Mouse (Mus musculus) c-Kit-positive CD71-positive TER-119-positive erythroid progenitor cells, embryonic 14.5 days (primary cell): Measurements from ENCODE around the gene Catsper3.

Source experiments
- DNase-seq: peaks from one replicate; pipeline ENCODE4 v3.0.0-alpha.2; 2013; ENCODE audit warnings: low spot score

Gene Catsper3

DNA sequence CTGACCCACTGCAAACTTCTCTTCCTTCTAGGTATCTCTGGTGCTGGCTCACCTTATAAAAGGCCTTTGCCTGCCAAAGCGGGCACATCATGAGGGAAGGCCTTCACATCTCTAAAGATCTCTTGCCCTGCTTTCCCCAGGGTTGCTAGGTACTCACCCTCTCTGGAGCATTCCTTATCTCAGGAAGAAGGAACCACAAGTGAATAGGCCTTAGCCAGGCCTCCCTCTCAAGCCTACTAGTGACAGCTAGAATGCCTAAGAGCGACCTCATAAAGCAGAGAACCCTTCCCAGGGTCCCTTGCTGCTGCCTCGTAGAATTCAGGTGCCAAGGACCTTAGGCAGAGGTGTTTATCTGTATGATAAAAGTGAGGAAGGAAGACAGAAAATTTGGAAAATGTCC, at the start of gene Catsper3:
Catsper3 (plus strand) TSS at position 301 of the 400 bp plus-strand sequence.
- DNase-seq, result no peak

DNA sequence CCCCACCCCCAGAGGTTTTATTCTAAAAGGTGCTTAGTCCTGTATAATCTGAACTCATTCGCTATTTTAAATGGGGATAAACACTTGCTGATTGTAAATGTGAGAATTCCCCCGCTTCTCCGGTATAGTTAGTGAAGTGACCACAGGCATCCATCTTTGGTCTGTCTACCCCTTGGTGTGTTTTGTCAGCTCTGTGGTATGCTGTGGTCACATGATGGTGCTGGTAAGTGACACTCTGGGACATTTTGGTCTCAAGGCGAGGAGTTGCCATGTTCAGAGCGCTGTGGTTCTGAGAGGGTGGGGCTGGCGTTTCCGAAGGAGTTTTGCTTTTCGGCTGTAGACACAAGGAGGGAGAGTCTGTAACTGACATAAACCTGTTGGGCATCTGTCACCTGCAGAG, 46.5 kb upstream of the Catsper3 start:
- DNase-seq, result no peak

DNA sequence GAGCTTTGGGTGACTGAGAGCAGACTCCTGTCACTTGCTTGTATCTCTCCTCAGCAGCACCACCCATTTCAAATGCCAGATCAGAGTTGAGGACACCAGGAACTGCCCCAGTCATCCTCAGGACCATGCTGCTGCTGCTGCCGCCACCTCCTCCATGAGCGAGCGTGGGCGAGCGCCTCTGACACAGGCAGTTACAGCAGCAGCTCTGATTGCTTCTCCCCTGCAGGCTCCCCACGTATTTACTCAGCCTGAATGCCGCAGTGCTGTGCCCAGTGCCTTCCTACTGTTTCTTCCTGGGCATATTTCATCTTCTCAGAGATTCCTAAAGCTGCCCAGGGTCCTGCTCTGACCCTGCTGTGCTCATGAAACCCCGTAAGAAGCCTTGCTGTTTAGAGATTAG, 42.1 kb upstream of the Catsper3 start:
- no peak for DNase-seq

GRCm38 (mm10) chr13:55754380-55754779, 30.0 kb upstream of the Catsper3 start:
- no peak for DNase-seq

GRCm38 (mm10) chr13:55756789-55757188, 27.6 kb upstream of the Catsper3 start:
- no peak for DNase-seq

- DNase-seq, result no peak
These were observed 26.7 kb upstream of the Catsper3 start for GRCm38 (mm10) chr13:55757645-55758044.

DNA sequence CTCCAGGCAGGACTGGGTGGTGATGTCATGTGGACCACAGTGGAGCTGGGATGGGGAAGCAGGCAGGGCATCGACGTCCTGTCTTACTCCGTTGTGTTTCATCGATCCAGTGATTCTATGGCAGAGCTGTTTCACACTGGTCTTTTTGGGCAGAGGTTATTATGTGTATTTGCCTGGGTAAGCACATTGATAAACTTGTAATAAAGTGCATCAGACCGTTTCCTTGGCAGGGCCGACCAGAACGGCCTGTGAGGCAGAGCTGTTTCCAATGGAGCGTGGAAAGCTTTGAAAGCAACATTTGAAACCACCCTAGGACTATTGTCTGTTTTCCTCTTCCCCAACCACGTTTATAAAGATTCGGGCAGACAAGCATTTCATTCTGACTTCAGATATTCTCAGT, 23.8 kb upstream of the Catsper3 start:
- DNase-seq, result no peak

GRCm38 (mm10) chr13:55761486-55761885, 22.9 kb upstream of the Catsper3 start:
- no peak for DNase-seq

DNA sequence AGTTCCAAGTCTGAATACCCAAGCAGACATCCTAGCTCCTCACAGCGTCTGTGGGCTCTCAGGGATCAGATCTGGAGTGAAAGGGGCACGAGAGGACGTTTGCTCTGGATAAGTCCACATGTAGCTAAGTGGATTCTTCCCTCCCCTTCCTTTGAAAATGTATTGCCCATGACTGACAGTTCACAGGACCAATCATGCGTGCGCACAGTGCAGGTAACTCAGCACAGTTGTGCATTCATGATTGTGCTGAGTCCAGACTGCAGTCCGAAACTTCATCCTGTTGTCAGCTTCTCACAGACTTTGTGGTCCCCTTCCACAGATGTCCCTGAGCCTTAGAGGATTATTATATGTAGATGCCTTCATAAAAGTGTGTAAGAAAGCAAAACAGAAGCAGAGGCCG, 10.0 kb upstream of the Catsper3 start:
- no peak for DNase-seq

- DNase-seq, result no peak
These were observed 9.3 kb upstream of the Catsper3 start for GRCm38 (mm10) chr13:55775056-55775455.

DNA sequence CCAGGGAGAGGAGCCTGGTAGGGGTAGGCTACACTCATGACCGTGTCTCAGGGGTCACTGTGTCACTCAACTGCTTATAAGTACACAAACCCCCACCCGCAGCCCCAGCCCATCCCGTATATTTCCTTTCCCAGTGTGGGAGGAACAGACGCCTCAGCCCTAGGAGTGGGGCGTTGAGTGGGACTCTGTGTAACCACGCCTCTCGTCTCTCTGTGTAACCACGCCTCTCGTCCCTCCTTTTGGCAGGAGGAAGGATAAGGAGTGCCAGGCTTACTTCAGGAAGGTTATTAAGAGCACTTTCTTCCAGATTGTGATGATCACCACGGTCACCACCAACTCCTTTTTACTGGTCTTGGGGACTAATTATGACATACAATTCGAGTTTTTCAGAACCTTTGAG, 1.8 kb downstream of the Catsper3 start:
- DNase-seq, result no peak

DNA sequence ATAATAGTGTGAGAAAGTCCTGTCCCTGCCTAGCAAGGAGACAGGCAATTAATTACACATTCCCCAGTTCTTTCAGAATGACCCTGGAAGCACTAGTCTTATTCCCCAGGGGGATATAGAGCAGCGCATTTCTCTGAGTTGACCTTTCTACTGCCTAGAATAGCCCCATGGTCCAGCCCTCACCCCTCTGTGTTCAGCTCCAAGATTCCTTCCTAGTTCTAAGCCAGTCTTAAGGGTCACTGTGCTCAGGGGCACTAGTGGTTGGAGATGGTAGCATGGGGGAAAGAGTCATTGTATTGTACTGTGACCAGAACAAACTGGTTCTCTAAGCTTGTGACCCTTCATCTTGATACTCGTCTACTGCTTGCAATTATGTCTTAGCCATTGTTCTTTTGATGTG, 16.9 kb downstream of the Catsper3 start:
- DNase-seq, result no peak

DNA sequence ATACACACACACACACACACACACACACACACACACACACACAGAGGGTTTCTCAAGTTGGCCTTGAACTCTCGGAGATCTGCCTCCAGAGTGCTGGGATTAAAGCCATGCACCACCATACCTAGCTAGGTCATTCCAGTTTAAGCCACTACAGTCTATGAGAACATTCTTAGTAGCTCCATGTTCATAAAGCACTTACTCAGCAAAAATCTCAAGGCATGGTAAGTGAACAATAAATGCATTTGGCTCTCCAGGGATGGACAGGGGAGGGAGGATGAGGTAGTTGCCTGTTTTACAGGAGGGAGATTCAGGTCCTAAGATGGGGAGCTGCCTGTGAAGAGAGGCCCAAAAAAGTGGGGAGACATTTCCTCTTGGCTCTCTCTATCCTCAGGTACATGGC, 19.6 kb downstream of the Catsper3 start:
- no peak for DNase-seq

DNA sequence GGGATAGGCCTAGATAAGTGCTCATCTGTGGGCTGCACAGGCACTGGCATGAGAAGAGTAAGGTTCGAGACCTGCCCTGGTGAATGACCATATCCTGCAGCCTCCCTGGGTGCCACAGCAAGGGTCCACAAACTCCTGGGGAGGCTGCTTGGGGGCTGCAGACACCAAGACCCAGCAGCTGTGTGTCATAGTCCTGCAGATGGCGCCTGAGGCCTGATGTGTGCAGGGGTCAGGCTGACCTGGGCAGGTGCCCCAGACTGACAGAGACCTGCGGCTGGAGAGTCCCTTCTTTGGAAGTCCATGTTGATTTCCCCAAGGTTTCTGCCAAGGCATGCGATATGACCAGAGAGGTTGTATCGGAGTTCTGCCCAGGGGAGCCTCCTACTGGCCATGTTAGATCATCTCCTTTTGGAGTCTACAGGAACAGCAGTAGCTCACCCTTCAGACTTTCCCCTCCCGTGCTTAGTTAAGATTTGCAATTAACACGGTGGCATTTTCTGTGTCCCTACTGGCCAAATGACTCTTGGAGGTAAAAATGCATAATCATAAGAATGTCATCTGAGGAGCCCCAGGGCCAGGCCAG, 24.8 kb downstream of the Catsper3 start:
- no peak for DNase-seq

DNA sequence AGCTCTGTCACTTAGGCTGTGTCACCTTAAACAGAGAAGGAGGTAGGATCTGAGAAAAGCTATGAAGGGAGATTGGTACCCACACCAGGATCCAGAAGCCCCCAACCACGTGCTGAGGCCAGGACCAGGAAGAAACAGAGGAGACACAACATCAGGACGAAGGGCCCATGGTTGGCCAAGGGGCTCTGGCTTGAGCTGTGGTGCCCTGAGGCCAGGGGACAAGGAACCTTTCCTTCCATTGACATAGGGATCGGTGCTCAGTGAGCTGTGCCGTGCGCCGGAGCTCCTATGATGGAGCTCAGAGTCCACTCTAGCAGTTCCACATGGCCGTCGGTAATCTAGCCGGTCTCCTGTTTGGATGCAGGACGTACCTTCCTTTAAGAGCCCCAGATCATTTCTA, 25.3 kb downstream of the Catsper3 start:
- DNase-seq, result no peak

DNA sequence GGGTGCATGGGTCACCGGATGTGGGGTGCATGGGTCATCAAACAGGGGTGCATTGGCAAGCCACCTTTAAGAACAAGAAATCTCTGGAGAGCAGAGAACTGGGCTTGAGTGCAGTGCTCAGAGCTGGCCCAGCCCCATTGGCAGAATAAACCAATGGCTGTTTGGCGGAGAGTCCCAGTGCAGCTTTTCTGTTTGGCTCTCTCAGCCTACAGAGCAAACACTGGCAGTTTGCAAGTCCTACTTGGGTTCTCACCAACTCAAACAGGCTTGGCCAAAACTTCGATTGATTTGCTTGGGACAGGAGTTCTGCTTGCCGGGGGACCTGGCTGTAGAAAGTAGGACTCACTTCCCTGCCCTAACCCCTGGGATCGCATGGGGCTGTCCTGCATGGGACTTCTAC, 26.6 kb downstream of the Catsper3 start:
- no peak for DNase-seq

GRCm38 (mm10) chr13:55813490-55814016, 29.2 kb downstream of the Catsper3 start:
- no peak for DNase-seq

GRCm38 (mm10) chr13:55814834-55815233, 30.5 kb downstream of the Catsper3 start:
- no peak for DNase-seq

- DNase-seq, result no peak
These were observed 38.1 kb downstream of the Catsper3 start for GRCm38 (mm10) chr13:55822499-55822898.

DNA sequence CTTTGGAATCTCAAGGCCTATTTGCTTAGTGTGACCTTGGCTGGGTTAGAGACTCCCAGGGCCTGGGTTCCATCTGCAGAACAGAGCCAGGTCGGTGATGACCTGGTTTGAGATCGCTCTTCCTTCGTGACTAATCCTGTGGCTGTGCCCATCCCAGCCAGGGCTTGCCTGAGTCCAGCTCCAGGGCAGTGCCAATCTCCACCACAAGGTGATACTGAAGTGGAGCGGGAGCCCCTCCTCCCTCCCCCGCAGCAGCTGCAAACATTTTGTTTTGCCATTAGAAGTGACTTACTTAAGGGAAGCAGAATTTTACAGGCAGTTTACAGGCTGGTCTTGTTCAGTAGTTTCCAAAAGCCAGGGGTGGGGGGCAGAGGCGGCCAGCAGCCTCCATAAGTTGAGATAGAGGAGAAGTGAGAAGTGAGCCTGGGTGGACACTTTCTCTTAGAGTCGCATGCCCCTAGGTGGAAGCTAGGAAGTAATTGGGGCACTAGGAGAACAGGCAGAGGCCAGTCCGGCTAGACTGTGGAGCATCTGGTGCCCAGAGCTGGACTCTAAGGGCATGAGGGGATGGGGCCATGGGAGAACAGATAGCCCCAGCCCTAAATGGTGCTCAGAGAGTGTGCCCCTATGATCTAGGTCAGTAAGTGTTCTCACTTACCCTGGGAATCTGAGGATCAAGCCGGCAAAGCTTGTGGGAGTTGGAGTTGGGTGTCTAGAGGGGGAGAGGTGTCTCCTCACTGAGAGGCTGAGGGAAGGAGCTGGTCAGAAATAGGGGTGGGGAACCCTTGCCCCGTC, 40.0 kb downstream of the Catsper3 start:
- no peak for DNase-seq

GRCm38 (mm10) chr13:55825245-55825681, 40.9 kb downstream of the Catsper3 start:
- no peak for DNase-seq

- DNase-seq, result no peak
These were observed 41.8 kb downstream of the Catsper3 start for GRCm38 (mm10) chr13:55826008-55826671.
